Mouse (Mus musculus): Measurements from ENCODE around the gene Zfp617. TPM values are rescaled to one million over a fixed set of nuclear protein-coding genes. Genes with fewer than 3 reads are reported as not detected.

The Zfp617 gene
- polyA plus RNA-seq, 1 experiment from 2014 or later, result 37.8 TPM

DNA sequence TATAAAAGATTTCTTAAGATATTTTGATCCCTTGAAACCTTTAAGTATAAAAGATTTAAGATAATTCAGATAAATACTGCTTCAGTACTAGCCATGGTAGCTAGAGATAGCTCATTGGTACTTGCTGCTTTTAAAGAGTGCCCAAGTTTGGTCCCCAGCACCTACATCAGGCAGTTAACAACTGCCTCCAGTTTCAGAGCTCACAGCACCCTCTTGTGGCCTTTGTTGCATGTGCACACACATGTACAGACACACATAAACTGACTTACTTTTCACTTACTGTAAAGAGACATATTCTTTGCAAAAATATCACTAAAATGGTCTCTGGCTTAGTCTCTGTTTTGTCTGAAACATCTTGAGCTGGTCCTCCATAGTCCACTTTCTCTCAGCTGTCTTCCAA is 58.0 kb downstream of the Zfp617 start:
- ATAC-seq (ENCODE audit: low FRiP score), result no peak
- no peaks in the 10 kb centered on the region for H3K4me1 ChIP-seq (replicated peaks; ENCODE audit: control insufficient read depth, insufficient read depth, low read length)
- DNase-seq (ENCODE audit: low spot score), result no peak
- no peak overlapping the region for H3K4me3 ChIP-seq (replicated peaks; ENCODE audit: low read length)
- H3K9me3 ChIP-seq (ENCODE audit: control insufficient read depth, low read length), result peaks cover 4% of the 10 kb centered on the region; the same call in 1 of the 2 replicates
- H3K4me2 ChIP-seq (replicated peaks), result no peak overlapping the region
- no peak overlapping the region for H3K27ac ChIP-seq
- no peaks in the 10 kb centered on the region for H3K27me3 ChIP-seq (ENCODE audit: control insufficient read depth, insufficient read depth, low read length)
- peaks cover 45% of the 10 kb centered on the region for H3K36me3 ChIP-seq (replicated peaks; ENCODE audit: control insufficient read depth, insufficient read depth)
- no peak overlapping the region for H3K9ac ChIP-seq

GRCm38 (mm10) chr8:71967261-71967660 is 58.8 kb downstream of the Zfp617 start:
- H3K27ac ChIP-seq, result no peak overlapping the region
- over 99% methylated on average over 5 of the region's 5 CpGs for WGBS
- H3K9me3 ChIP-seq (ENCODE audit: control insufficient read depth, low read length), result peaks cover 4% of the 10 kb centered on the region; the same call in 1 of the 2 replicates
- H3K27me3 ChIP-seq (ENCODE audit: control insufficient read depth, insufficient read depth, low read length), result no peaks in the 10 kb centered on the region
- no peak overlapping the region for H3K9ac ChIP-seq
- H3K4me2 ChIP-seq (replicated peaks), result no peak overlapping the region
- H3K4me1 ChIP-seq (replicated peaks; ENCODE audit: control insufficient read depth, insufficient read depth, low read length), result no peaks in the 10 kb centered on the region
- no peak for DNase-seq (ENCODE audit: low spot score)
- no peak for ATAC-seq (ENCODE audit: low FRiP score)
- H3K36me3 ChIP-seq (replicated peaks; ENCODE audit: control insufficient read depth, insufficient read depth), result peaks cover 45% of the 10 kb centered on the region
- no peak overlapping the region for H3K4me3 ChIP-seq (replicated peaks; ENCODE audit: low read length)

- DNase-seq (ENCODE audit: low spot score) (no peak), ATAC-seq (ENCODE audit: low FRiP score) (no peak)
- Histone ChIP-seq H3K9me3 (ENCODE audit: control insufficient read depth, low read length) (peaks cover 4% of the 10 kb centered on the region; the same call in 1 of the 2 replicates), H3K4me1 (replicated peaks; ENCODE audit: control insufficient read depth, insufficient read depth, low read length) (no peaks in the 10 kb centered on the region), H3K36me3 (replicated peaks; ENCODE audit: control insufficient read depth, insufficient read depth) (peaks cover 45% of the 10 kb centered on the region), H3K27me3 (ENCODE audit: control insufficient read depth, insufficient read depth, low read length) (no peaks in the 10 kb centered on the region), H3K27ac (no peak overlapping the region), H3K9ac (no peak overlapping the region), H3K4me2 (replicated peaks) (no peak overlapping the region), H3K4me3 (replicated peaks; ENCODE audit: low read length) (no peak overlapping the region)
- WGBS, result 86% methylated on average over 6 of the region's 6 CpGs
Measured at GRCm38 (mm10) chr8:71968100-71968499, 59.7 kb downstream of the Zfp617 start.

- H3K36me3 ChIP-seq (replicated peaks; ENCODE audit: control insufficient read depth, insufficient read depth), result peaks cover 45% of the 10 kb centered on the region
- no peak overlapping the region for H3K9ac ChIP-seq
- no peak for ATAC-seq (ENCODE audit: low FRiP score)
- H3K27me3 ChIP-seq (ENCODE audit: control insufficient read depth, insufficient read depth, low read length), result no peaks in the 10 kb centered on the region
- WGBS, result 94% methylated on average over 6 of the region's 6 CpGs
- no peak overlapping the region for H3K4me2 ChIP-seq (replicated peaks)
- DNase-seq (ENCODE audit: low spot score), result no peak
- H3K27ac ChIP-seq, result no peak overlapping the region
- no peaks in the 10 kb centered on the region for H3K4me1 ChIP-seq (replicated peaks; ENCODE audit: control insufficient read depth, insufficient read depth, low read length)
- peaks cover 4% of the 10 kb centered on the region; the same call in 1 of the 2 replicates for H3K9me3 ChIP-seq (ENCODE audit: control insufficient read depth, low read length)
- no peak overlapping the region for H3K4me3 ChIP-seq (replicated peaks; ENCODE audit: low read length)
Measured at GRCm38 (mm10) chr8:71968636-71969035, 60.2 kb downstream of the Zfp617 start.

GRCm38 (mm10) chr8:71971945-71972344 is 63.5 kb downstream of the Zfp617 start:
- no peak for DNase-seq (ENCODE audit: low spot score)
- no peaks in the 10 kb centered on the region for H3K9me3 ChIP-seq (ENCODE audit: control insufficient read depth, low read length)
- ATAC-seq (ENCODE audit: low FRiP score), result no peak
- H3K9ac ChIP-seq, result no peak overlapping the region
- peaks cover 30% of the 10 kb centered on the region for H3K36me3 ChIP-seq (replicated peaks; ENCODE audit: control insufficient read depth, insufficient read depth)
- 90% methylated on average over 1 of the region's 1 CpGs for WGBS
- no peak overlapping the region for H3K4me2 ChIP-seq (replicated peaks)
- H3K4me1 ChIP-seq (replicated peaks; ENCODE audit: control insufficient read depth, insufficient read depth, low read length), result no peaks in the 10 kb centered on the region
- no peak overlapping the region for H3K4me3 ChIP-seq (replicated peaks; ENCODE audit: low read length)
- H3K27me3 ChIP-seq (ENCODE audit: control insufficient read depth, insufficient read depth, low read length), result no peaks in the 10 kb centered on the region
- H3K27ac ChIP-seq, result no peak overlapping the region

DNA sequence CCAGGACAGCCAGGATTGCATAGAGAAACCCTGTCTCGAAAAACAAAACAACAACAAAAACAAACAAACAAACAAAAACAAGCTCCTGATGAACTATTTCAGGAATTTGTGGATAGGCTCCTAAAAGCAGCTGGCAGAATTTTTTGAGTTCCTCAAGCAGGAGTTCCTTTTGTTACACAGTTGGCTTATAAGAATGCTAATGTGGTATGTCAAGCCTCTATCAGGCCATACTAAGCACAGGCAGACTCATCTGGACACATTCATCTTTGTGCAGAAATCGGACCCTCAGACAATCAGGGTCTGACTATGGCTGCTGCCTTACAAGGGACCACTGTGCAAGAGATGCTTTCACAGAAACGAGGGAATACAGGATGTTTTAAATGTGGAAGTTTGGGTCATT is 65.8 kb downstream of the Zfp617 start:
- Histone ChIP-seq H3K9me3 (ENCODE audit: control insufficient read depth, low read length) (no peaks in the 10 kb centered on the region), H3K4me3 (replicated peaks; ENCODE audit: low read length) (no peak overlapping the region), H3K27ac (no peak overlapping the region), H3K4me1 (replicated peaks; ENCODE audit: control insufficient read depth, insufficient read depth, low read length) (no peaks in the 10 kb centered on the region), H3K4me2 (replicated peaks) (no peak overlapping the region), H3K27me3 (ENCODE audit: control insufficient read depth, insufficient read depth, low read length) (no peaks in the 10 kb centered on the region), H3K9ac (no peak overlapping the region), H3K36me3 (replicated peaks; ENCODE audit: control insufficient read depth, insufficient read depth) (peaks cover 9% of the 10 kb centered on the region)
- ATAC-seq (ENCODE audit: low FRiP score), result no peak
- DNase-seq (ENCODE audit: low spot score), result no peak
- WGBS, result 71% methylated on average over 3 of the region's 3 CpGs

DNA sequence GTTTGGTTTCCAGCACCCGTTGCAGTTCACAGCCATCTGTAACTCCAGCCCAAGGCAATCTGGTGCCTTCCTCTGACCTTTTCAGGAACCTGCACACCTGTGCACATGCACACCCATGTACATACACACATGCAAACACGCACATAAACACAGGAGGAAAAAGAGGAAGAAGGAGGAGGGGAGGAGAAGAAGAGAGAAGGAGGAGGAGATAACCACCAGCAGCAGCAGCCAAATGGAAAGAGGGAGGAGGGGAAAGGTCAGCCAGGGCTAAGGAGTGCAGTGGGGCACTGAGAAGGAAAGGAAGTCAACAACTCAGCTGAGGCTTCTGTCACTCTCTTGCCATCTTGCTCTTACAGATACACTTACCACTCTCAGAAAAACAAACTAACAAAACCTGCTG is 72.6 kb downstream of the Zfp617 start:
- no peak for DNase-seq (ENCODE audit: low spot score)
- no peaks in the 10 kb centered on the region for H3K36me3 ChIP-seq (replicated peaks; ENCODE audit: control insufficient read depth, insufficient read depth)
- no peaks in the 10 kb centered on the region for H3K4me1 ChIP-seq (replicated peaks; ENCODE audit: control insufficient read depth, insufficient read depth, low read length)
- no peak overlapping the region for H3K4me3 ChIP-seq (replicated peaks; ENCODE audit: low read length)
- H3K27me3 ChIP-seq (ENCODE audit: control insufficient read depth, insufficient read depth, low read length), result no peaks in the 10 kb centered on the region
- no peak overlapping the region for H3K27ac ChIP-seq
- no peak overlapping the region for H3K4me2 ChIP-seq (replicated peaks)
- WGBS, result 78% methylated on average over 2 of the region's 2 CpGs
- no peak for ATAC-seq (ENCODE audit: low FRiP score)
- H3K9me3 ChIP-seq (ENCODE audit: control insufficient read depth, low read length), result no peaks in the 10 kb centered on the region
- no peak overlapping the region for H3K9ac ChIP-seq

DNA sequence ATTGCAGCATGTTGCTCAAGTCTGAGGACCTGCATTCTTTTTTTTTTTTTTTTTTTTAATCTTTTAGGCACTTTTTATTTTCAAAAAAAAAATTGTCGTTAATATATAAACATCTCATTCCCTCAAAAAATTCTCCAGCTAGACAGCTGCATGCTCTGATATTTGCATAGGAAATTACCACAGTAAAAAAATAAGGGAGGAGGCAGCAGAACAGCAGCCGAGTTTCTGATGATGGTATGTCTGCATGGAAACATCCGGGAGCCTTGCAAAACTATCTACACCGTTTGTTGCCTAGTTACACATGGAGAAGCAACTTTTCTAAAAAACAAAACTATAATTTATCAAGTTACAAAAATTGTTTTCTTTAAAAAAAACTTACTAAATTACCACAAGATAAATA is 73.0 kb downstream of the Zfp617 start:
- DNase-seq (ENCODE audit: low spot score), result no peak
- no peaks in the 10 kb centered on the region for H3K4me1 ChIP-seq (replicated peaks; ENCODE audit: control insufficient read depth, insufficient read depth, low read length)
- H3K4me3 ChIP-seq (replicated peaks; ENCODE audit: low read length), result no peak overlapping the region
- no peaks in the 10 kb centered on the region for H3K36me3 ChIP-seq (replicated peaks; ENCODE audit: control insufficient read depth, insufficient read depth)
- no peak for ATAC-seq (ENCODE audit: low FRiP score)
- no peaks in the 10 kb centered on the region for H3K27me3 ChIP-seq (ENCODE audit: control insufficient read depth, insufficient read depth, low read length)
- H3K4me2 ChIP-seq (replicated peaks), result no peak overlapping the region
- H3K27ac ChIP-seq, result no peak overlapping the region
- 79% methylated on average over 4 of the region's 4 CpGs for WGBS
- no peak overlapping the region for H3K9ac ChIP-seq
- no peaks in the 10 kb centered on the region for H3K9me3 ChIP-seq (ENCODE audit: control insufficient read depth, low read length)

Data from hindbrain, embryonic 14.5 days (tissue).